Mouse (Mus musculus): ENCODE measurements around the gene Nek8.
"Not testable (repeated sequence)": the region's sequence is repeated elsewhere in the genome, so short reads cannot be mapped to it uniquely, and the experiment has no call there.

Nek8 gene

GRCm38 (mm10) chr11:78176402-78176862 lies at the start of gene Nek8, which contains the start of gene Tlcd1:
Gene Nek8 (minus strand): TSS chr11:78176675.
Gene Tlcd1 (plus strand): TSS chr11:78176711.
- peak; percentile 90 to 92 for DNase-seq (ENCODE audit: low spot score in 2 of 2)

GRCm38 (mm10) chr11:78223586-78223985 lies 47.1 kb upstream of the Nek8 start:
- no peak for DNase-seq (ENCODE audit: low spot score in 2 of 2)

- DNase-seq (ENCODE audit: low spot score in 2 of 2): no peak
Observed at GRCm38 (mm10) chr11:78215709-78216317, 39.3 kb upstream of the Nek8 start.

GRCm38 (mm10) chr11:78213086-78213817 lies 36.8 kb upstream of the Nek8 start:
- peak in 1 of 2 experiments; percentile 30 for DNase-seq (ENCODE audit: low spot score in 2 of 2)

GRCm38 (mm10) chr11:78211513-78211912 lies 35.0 kb upstream of the Nek8 start:
- DNase-seq (ENCODE audit: low spot score in 2 of 2): no peak

GRCm38 (mm10) chr11:78210615-78211014 lies 34.1 kb upstream of the Nek8 start:
- no peak for DNase-seq (ENCODE audit: low spot score in 2 of 2)

GRCm38 (mm10) chr11:78209886-78210285 lies 33.4 kb upstream of the Nek8 start:
- no peak for DNase-seq (ENCODE audit: low spot score in 2 of 2)

GRCm38 (mm10) chr11:78207190-78207589 lies 30.7 kb upstream of the Nek8 start:
- no peak for DNase-seq (ENCODE audit: low spot score in 2 of 2)

GRCm38 (mm10) chr11:78205361-78206206 lies 29.1 kb upstream of the Nek8 start:
- DNase-seq (ENCODE audit: low spot score in 2 of 2): no peak

- no peak for DNase-seq (ENCODE audit: low spot score in 2 of 2)
Observed at GRCm38 (mm10) chr11:78204287-78204686, 27.8 kb upstream of the Nek8 start.

GRCm38 (mm10) chr11:78202372-78202771 lies 25.9 kb upstream of the Nek8 start:
- no peak for DNase-seq (ENCODE audit: low spot score in 2 of 2)

GRCm38 (mm10) chr11:78195101-78195863 lies 18.8 kb upstream of the Nek8 start:
- no peak for DNase-seq (ENCODE audit: low spot score in 2 of 2)

GRCm38 (mm10) chr11:78194411-78195100 lies 18.1 kb upstream of the Nek8 start:
- DNase-seq (ENCODE audit: low spot score in 2 of 2): peak; percentile 56 to 70

- no peak for DNase-seq (ENCODE audit: low spot score in 2 of 2)
Observed at GRCm38 (mm10) chr11:78193113-78193512, 16.6 kb upstream of the Nek8 start, which contains the start of gene Proca1. Gene Proca1 (plus strand): TSS chr11:78193392.

- DNase-seq (ENCODE audit: low spot score in 2 of 2): no peak
Observed at GRCm38 (mm10) chr11:78190041-78190440, 13.6 kb upstream of the Nek8 start.

- no peak for DNase-seq (ENCODE audit: low spot score in 2 of 2)
Observed at GRCm38 (mm10) chr11:78189234-78190040, 13.0 kb upstream of the Nek8 start.

GRCm38 (mm10) chr11:78188331-78189233 lies 12.1 kb upstream of the Nek8 start, which contains the start of gene Rab34:
Gene Rab34 (plus strand): TSS chr11:78188430.
- DNase-seq (ENCODE audit: low spot score in 2 of 2): no peak

GRCm38 (mm10) chr11:78184702-78185101 lies 8.2 kb upstream of the Nek8 start:
- not testable (repeated sequence) for DNase-seq (ENCODE audit: low spot score in 2 of 2)
